Mouse (Mus musculus): ENCODE measurements around the gene Bace1. TPM values are rescaled to one million over a fixed set of nuclear protein-coding genes. Genes with fewer than 3 reads are reported as not detected.

The Bace1 gene
- polyA plus RNA-seq, 1 experiment from 2014 or later, result 36.5 TPM

- WGBS, result 92% methylated on average over 1 of the region's 1 CpGs
- ATAC-seq (ENCODE audit: low FRiP score), result no peak
- Histone ChIP-seq H3K27ac (no peak overlapping the region), H3K27me3 (no peaks in the 10 kb centered on the region), H3K4me3 (replicated peaks) (no peak overlapping the region), H3K4me2 (no peak overlapping the region), H3K9me3 (no peaks in the 10 kb centered on the region), H3K9ac (no peak overlapping the region), H3K4me1 (no peaks in the 10 kb centered on the region), H3K36me3 (replicated peaks) (peaks cover 48% of the 10 kb centered on the region)
These were observed 15.8 kb downstream of the Bace1 start for GRCm38 (mm10) chr9:45854136-45854535.

- Histone ChIP-seq H3K9me3 (no peaks in the 10 kb centered on the region), H3K4me1 (no peaks in the 10 kb centered on the region), H3K27me3 (no peaks in the 10 kb centered on the region), H3K4me3 (replicated peaks) (no peak overlapping the region), H3K9ac (no peak overlapping the region), H3K27ac (no peak overlapping the region), H3K36me3 (replicated peaks) (peaks cover 92% of the 10 kb centered on the region), H3K4me2 (no peak overlapping the region)
- ATAC-seq (ENCODE audit: low FRiP score), result no peak
- WGBS, result 96% methylated on average over 10 of the region's 10 CpGs
These were observed 21.0 kb downstream of the Bace1 start for GRCm38 (mm10) chr9:45859364-45859763.

- no peaks in the 10 kb centered on the region for H3K4me1 ChIP-seq
- H3K9ac ChIP-seq, result no peak overlapping the region
- peaks cover 94% of the 10 kb centered on the region for H3K36me3 ChIP-seq (replicated peaks)
- no peak overlapping the region for H3K27ac ChIP-seq
- 97% methylated on average over 7 of the region's 7 CpGs for WGBS
- H3K4me3 ChIP-seq (replicated peaks), result no peak overlapping the region
- H3K9me3 ChIP-seq, result no peaks in the 10 kb centered on the region
- no peak for ATAC-seq (ENCODE audit: low FRiP score)
- no peak overlapping the region for H3K4me2 ChIP-seq
- no peaks in the 10 kb centered on the region for H3K27me3 ChIP-seq
These were observed 23.4 kb downstream of the Bace1 start for GRCm38 (mm10) chr9:45861813-45862212.

- H3K4me3 ChIP-seq (replicated peaks), result no peak overlapping the region
- H3K4me1 ChIP-seq, result no peaks in the 10 kb centered on the region
- H3K27ac ChIP-seq, result no peak overlapping the region
- no peak overlapping the region for H3K4me2 ChIP-seq
- H3K27me3 ChIP-seq, result no peaks in the 10 kb centered on the region
- H3K9ac ChIP-seq, result no peak overlapping the region
- peaks cover 86% of the 10 kb centered on the region for H3K36me3 ChIP-seq (replicated peaks)
- ATAC-seq (ENCODE audit: low FRiP score), result no peak
- 86% methylated on average over 3 of the region's 3 CpGs for WGBS
- no peaks in the 10 kb centered on the region for H3K9me3 ChIP-seq
These were observed 30.8 kb downstream of the Bace1 start for GRCm38 (mm10) chr9:45869181-45869580.

- WGBS, result 90% methylated on average over 3 of the region's 3 CpGs
- ATAC-seq (ENCODE audit: low FRiP score), result no peak
- H3K27me3 ChIP-seq, result no peaks in the 10 kb centered on the region
- H3K4me1 ChIP-seq, result no peaks in the 10 kb centered on the region
- H3K36me3 ChIP-seq (replicated peaks), result peaks cover 82% of the 10 kb centered on the region
- H3K27ac ChIP-seq, result no peak overlapping the region
- H3K4me2 ChIP-seq, result no peak overlapping the region
- H3K4me3 ChIP-seq (replicated peaks), result no peak overlapping the region
- no peak overlapping the region for H3K9ac ChIP-seq
- H3K9me3 ChIP-seq, result no peaks in the 10 kb centered on the region
These were observed 31.9 kb downstream of the Bace1 start for GRCm38 (mm10) chr9:45870265-45870664.

- Histone ChIP-seq H3K27me3 (no peaks in the 10 kb centered on the region), H3K9ac (no peak overlapping the region), H3K4me1 (no peaks in the 10 kb centered on the region), H3K27ac (no peak overlapping the region), H3K9me3 (no peaks in the 10 kb centered on the region), H3K4me3 (replicated peaks) (no peak overlapping the region), H3K4me2 (no peak overlapping the region), H3K36me3 (replicated peaks) (peaks cover 72% of the 10 kb centered on the region)
- ATAC-seq (ENCODE audit: low FRiP score), result no peak
- WGBS, result 83% methylated on average over 2 of the region's 2 CpGs
These were observed 39.5 kb downstream of the Bace1 start for GRCm38 (mm10) chr9:45877928-45878327.

GRCm38 (mm10) chr9:45893681-45894080 is 55.3 kb downstream of the Bace1 start:
- no peak for ATAC-seq (ENCODE audit: low FRiP score)
- peaks cover 91% of the 10 kb centered on the region for H3K36me3 ChIP-seq (replicated peaks)
- no peak overlapping the region for H3K4me3 ChIP-seq (replicated peaks)

GRCm38 (mm10) chr9:45905196-45905595 is 66.8 kb downstream of the Bace1 start:
- Histone ChIP-seq H3K9ac (peak overlapping the region; percentile 98), H3K4me2 (peak overlapping the region; percentile 83), H3K36me3 (replicated peaks) (peaks cover 36% of the 10 kb centered on the region), H3K27me3 (no peaks in the 10 kb centered on the region), H3K4me1 (peaks cover 22% of the 10 kb centered on the region), H3K9me3 (no peaks in the 10 kb centered on the region), H3K4me3 (replicated peaks) (peak overlapping the region; percentile 95), H3K27ac (no peak overlapping the region; the same call in 1 of the 2 replicates)
- 61% methylated on average over 4 of the region's 4 CpGs for WGBS
- no peak for ATAC-seq (ENCODE audit: low FRiP score)

More at GRCm38 (mm10) chr9:45893681-45894080, 55.3 kb downstream of the Bace1 start:
- Histone ChIP-seq H3K9ac (no peak overlapping the region), H3K27me3 (no peaks in the 10 kb centered on the region), H3K4me1 (no peaks in the 10 kb centered on the region), H3K27ac (no peak overlapping the region), H3K4me2 (no peak overlapping the region), H3K9me3 (no peaks in the 10 kb centered on the region)

GRCm38 (mm10) chr9:45905811-45906237 is 67.4 kb downstream of the Bace1 start:
- Histone ChIP-seq H3K9ac (peak overlapping the region; percentile 98), H3K27me3 (no peaks in the 10 kb centered on the region), H3K9me3 (no peaks in the 10 kb centered on the region), H3K27ac (peak overlapping the region; percentile 95), H3K4me1 (peaks cover 22% of the 10 kb centered on the region), H3K4me3 (replicated peaks) (peak overlapping the region; percentile 95), H3K36me3 (replicated peaks) (peaks cover 42% of the 10 kb centered on the region), H3K4me2 (peak overlapping the region; percentile 83)
- peak; percentile 69 for ATAC-seq (ENCODE audit: low FRiP score)
- 0% methylated on average over 23 of the region's 27 CpGs for WGBS

- Histone ChIP-seq H3K4me2 (peak within 1 kb of the TSS; percentile 83), H3K27ac (peak within 1 kb of the TSS; percentile 95), H3K9me3 (no peaks in the 10 kb centered on the region), H3K9ac (peak within 1 kb of the TSS; percentile 98), H3K27me3 (no peaks in the 10 kb centered on the region), H3K4me1 (peaks cover 22% of the 10 kb centered on the region), H3K36me3 (replicated peaks) (peaks cover 44% of the 10 kb centered on the region), H3K4me3 (replicated peaks) (peak within 1 kb of the TSS; percentile 95)
- under 1% methylated on average over 76 of the region's 80 CpGs for WGBS
- ATAC-seq (ENCODE audit: low FRiP score), result peak; percentile 93
These were observed 68.1 kb downstream of the Bace1 start, which contains the start of the genes Pcsk7 and Rnf214 for GRCm38 (mm10) chr9:45906355-45907077. TSS of gene Pcsk7 (plus strand) at chr9:45906497. TSS of gene Rnf214 (minus strand) at chr9:45906911.

GRCm38 (mm10) chr9:45907078-45907428 is 68.7 kb downstream of the Bace1 start:
- Histone ChIP-seq H3K4me1 (peaks cover 22% of the 10 kb centered on the region), H3K4me2 (peak overlapping the region; percentile 83), H3K27me3 (no peaks in the 10 kb centered on the region), H3K27ac (peak overlapping the region; percentile 95), H3K36me3 (replicated peaks) (peaks cover 42% of the 10 kb centered on the region), H3K4me3 (replicated peaks) (peak overlapping the region; percentile 95), H3K9ac (peak overlapping the region; percentile 98), H3K9me3 (no peaks in the 10 kb centered on the region)
- under 1% methylated on average over 19 of the region's 19 CpGs for WGBS
- peak; percentile 61; the same call in 1 of the 2 replicates for ATAC-seq (ENCODE audit: low FRiP score)

- peaks cover 68% of the 10 kb centered on the region for H3K36me3 ChIP-seq (replicated peaks)
- H3K27me3 ChIP-seq, result no peaks in the 10 kb centered on the region
- H3K4me1 ChIP-seq, result peaks cover 11% of the 10 kb centered on the region
- no peak for ATAC-seq (ENCODE audit: low FRiP score)
- WGBS, result 93% methylated on average over 3 of the region's 3 CpGs
- H3K4me2 ChIP-seq, result no peak overlapping the region
- H3K9me3 ChIP-seq, result no peaks in the 10 kb centered on the region
- H3K9ac ChIP-seq, result no peak overlapping the region
- H3K4me3 ChIP-seq (replicated peaks), result no peak overlapping the region
- no peak overlapping the region for H3K27ac ChIP-seq
These were observed 72.6 kb downstream of the Bace1 start for GRCm38 (mm10) chr9:45910995-45911394.

GRCm38 (mm10) chr9:45911673-45912072 is 73.3 kb downstream of the Bace1 start:
- Histone ChIP-seq H3K4me2 (no peak overlapping the region), H3K9ac (no peak overlapping the region), H3K9me3 (no peaks in the 10 kb centered on the region), H3K36me3 (replicated peaks) (peaks cover 75% of the 10 kb centered on the region), H3K27ac (no peak overlapping the region), H3K4me1 (peaks cover 11% of the 10 kb centered on the region), H3K27me3 (no peaks in the 10 kb centered on the region), H3K4me3 (replicated peaks) (no peak overlapping the region)
- 74% methylated on average over 1 of the region's 1 CpGs for WGBS
- ATAC-seq (ENCODE audit: low FRiP score), result no peak

Measured in forebrain, embryonic 12.5 days (tissue).